Mouse (Mus musculus): ENCODE data around the gene Prdm15. TPM values are rescaled to one million over a fixed set of nuclear protein-coding genes. Genes with fewer than 3 reads are reported as not detected.

The Prdm15 gene
- polyA plus RNA-seq, 1 experiment from 2014 or later = 10.4 TPM

GRCm38 (mm10) chr16:97856050-97856449 lies 4.4 kb upstream of the Prdm15 start:
- Histone ChIP-seq H3K4me3 (no peak overlapping the region), H3K36me3 (no peaks in the 10 kb centered on the region), H3K9ac (no peak overlapping the region), H3K4me1 (replicated peaks) (peaks cover 9% of the 10 kb centered on the region), H3K27ac (replicated peaks) (no peak overlapping the region), H3K9me3 (no peaks in the 10 kb centered on the region), H3K4me2 (no peak overlapping the region), H3K27me3 (no peaks in the 10 kb centered on the region)
- no peak for ATAC-seq (ENCODE audit: low FRiP score, low read depth)

- no peaks in the 10 kb centered on the region for H3K27me3 ChIP-seq
- H3K9me3 ChIP-seq = no peaks in the 10 kb centered on the region
- no peaks in the 10 kb centered on the region for H3K36me3 ChIP-seq
- peak overlapping the region; percentile 83 for H3K4me2 ChIP-seq
- H3K4me3 ChIP-seq = peak overlapping the region; percentile 94
- peak; percentile 87 for ATAC-seq (ENCODE audit: low FRiP score, low read depth)
- H3K4me1 ChIP-seq (replicated peaks) = peaks cover 26% of the 10 kb centered on the region
- H3K9ac ChIP-seq = peak overlapping the region; percentile 98
- WGBS = 1% methylated on average over 71 of the region's 77 CpGs
- peak overlapping the region; percentile 100 for H3K27ac ChIP-seq (replicated peaks)
Observed at GRCm38 (mm10) chr16:97851061-97851740, 449 bp downstream of the Prdm15 start.

- peaks cover 26% of the 10 kb centered on the region for H3K4me1 ChIP-seq (replicated peaks)
- H3K27ac ChIP-seq (replicated peaks) = peak overlapping the region; percentile 100
- peak; percentile 74 for ATAC-seq (ENCODE audit: low FRiP score, low read depth)
- H3K4me2 ChIP-seq = peak overlapping the region; percentile 83
- H3K9me3 ChIP-seq = no peaks in the 10 kb centered on the region
- H3K4me3 ChIP-seq = peak overlapping the region; percentile 94
- peak overlapping the region; percentile 98 for H3K9ac ChIP-seq
- no peaks in the 10 kb centered on the region for H3K36me3 ChIP-seq
- under 1% methylated on average over 11 of the region's 11 CpGs for WGBS
- H3K27me3 ChIP-seq = no peaks in the 10 kb centered on the region
Observed at GRCm38 (mm10) chr16:97850667-97851060, 986 bp downstream of the Prdm15 start.

- Histone ChIP-seq H3K9me3 (no peaks in the 10 kb centered on the region), H3K4me3 (no peak overlapping the region), H3K27me3 (no peaks in the 10 kb centered on the region), H3K27ac (replicated peaks) (no peak overlapping the region), H3K4me1 (replicated peaks) (peaks cover 26% of the 10 kb centered on the region), H3K36me3 (no peaks in the 10 kb centered on the region), H3K4me2 (no peak overlapping the region), H3K9ac (no peak overlapping the region)
- 72% methylated on average over 6 of the region's 6 CpGs for WGBS
- ATAC-seq (ENCODE audit: low FRiP score, low read depth) = no peak
Observed at GRCm38 (mm10) chr16:97848832-97849231, 2.8 kb downstream of the Prdm15 start.

- H3K9ac ChIP-seq = no peak overlapping the region
- 89% methylated on average over 12 of the region's 12 CpGs for WGBS
Observed at GRCm38 (mm10) chr16:97844967-97845937, 6.4 kb downstream of the Prdm15 start.

GRCm38 (mm10) chr16:97832154-97832553 lies 19.5 kb downstream of the Prdm15 start:
- 93% methylated on average over 3 of the region's 3 CpGs for WGBS
- Histone ChIP-seq H3K9me3 (no peaks in the 10 kb centered on the region), H3K4me1 (replicated peaks) (no peaks in the 10 kb centered on the region), H3K27me3 (no peaks in the 10 kb centered on the region), H3K36me3 (peaks cover 53% of the 10 kb centered on the region), H3K27ac (replicated peaks) (no peak overlapping the region), H3K4me3 (no peak overlapping the region), H3K9ac (no peak overlapping the region), H3K4me2 (no peak overlapping the region)
- ATAC-seq (ENCODE audit: low FRiP score, low read depth) = no peak

More at GRCm38 (mm10) chr16:97844967-97845937, 6.4 kb downstream of the Prdm15 start:
- no peaks in the 10 kb centered on the region for H3K36me3 ChIP-seq
- H3K27me3 ChIP-seq = no peaks in the 10 kb centered on the region
- ATAC-seq (ENCODE audit: low FRiP score, low read depth) = no peak
- H3K27ac ChIP-seq (replicated peaks) = no peak overlapping the region
- H3K4me3 ChIP-seq = no peak overlapping the region
- H3K4me1 ChIP-seq (replicated peaks) = peaks cover 12% of the 10 kb centered on the region
- H3K4me2 ChIP-seq = no peak overlapping the region
- H3K9me3 ChIP-seq = no peaks in the 10 kb centered on the region

- Histone ChIP-seq H3K4me1 (replicated peaks) (no peaks in the 10 kb centered on the region), H3K36me3 (peaks cover 38% of the 10 kb centered on the region), H3K4me2 (no peak overlapping the region), H3K27me3 (no peaks in the 10 kb centered on the region), H3K27ac (replicated peaks) (no peak overlapping the region), H3K9me3 (no peaks in the 10 kb centered on the region), H3K4me3 (no peak overlapping the region), H3K9ac (no peak overlapping the region)
- no peak for ATAC-seq (ENCODE audit: low FRiP score, low read depth)
- WGBS = 100% methylated on average over 1 of the region's 1 CpGs
Observed at GRCm38 (mm10) chr16:97828207-97828606, 23.4 kb downstream of the Prdm15 start.

- no peak for ATAC-seq (ENCODE audit: low FRiP score, low read depth)
- Histone ChIP-seq H3K9me3 (no peaks in the 10 kb centered on the region), H3K4me2 (no peak overlapping the region), H3K36me3 (peaks cover 48% of the 10 kb centered on the region), H3K4me1 (replicated peaks) (no peaks in the 10 kb centered on the region), H3K27me3 (no peaks in the 10 kb centered on the region), H3K9ac (no peak overlapping the region), H3K27ac (replicated peaks) (no peak overlapping the region), H3K4me3 (no peak overlapping the region)
- 95% methylated on average over 6 of the region's 6 CpGs for WGBS
Observed at GRCm38 (mm10) chr16:97823311-97824007, 28.2 kb downstream of the Prdm15 start.

- 86% methylated on average over 4 of the region's 4 CpGs for WGBS
Observed at GRCm38 (mm10) chr16:97819532-97819931, 32.1 kb downstream of the Prdm15 start.

GRCm38 (mm10) chr16:97817414-97817813 lies 34.2 kb downstream of the Prdm15 start:
- WGBS = 93% methylated on average over 1 of the region's 1 CpGs
- peaks cover 75% of the 10 kb centered on the region for H3K36me3 ChIP-seq
- no peak overlapping the region for H3K4me3 ChIP-seq
- H3K9ac ChIP-seq = no peak overlapping the region
- H3K27me3 ChIP-seq = no peaks in the 10 kb centered on the region
- no peak for ATAC-seq (ENCODE audit: low FRiP score, low read depth)
- H3K9me3 ChIP-seq = no peaks in the 10 kb centered on the region
- H3K4me1 ChIP-seq (replicated peaks) = no peaks in the 10 kb centered on the region
- no peak overlapping the region for H3K27ac ChIP-seq (replicated peaks)
- no peak overlapping the region for H3K4me2 ChIP-seq

More at GRCm38 (mm10) chr16:97819532-97819931, 32.1 kb downstream of the Prdm15 start:
- Histone ChIP-seq H3K9me3 (no peaks in the 10 kb centered on the region), H3K27ac (replicated peaks) (no peak overlapping the region), H3K36me3 (peaks cover 64% of the 10 kb centered on the region), H3K9ac (no peak overlapping the region), H3K4me2 (no peak overlapping the region), H3K27me3 (no peaks in the 10 kb centered on the region), H3K4me3 (no peak overlapping the region), H3K4me1 (replicated peaks) (no peaks in the 10 kb centered on the region)
- ATAC-seq (ENCODE audit: low FRiP score, low read depth) = no peak

- H3K4me1 ChIP-seq (replicated peaks) = no peaks in the 10 kb centered on the region
- ATAC-seq (ENCODE audit: low FRiP score, low read depth) = no peak
- no peak overlapping the region for H3K9ac ChIP-seq
- no peak overlapping the region for H3K27ac ChIP-seq (replicated peaks)
- H3K27me3 ChIP-seq = no peaks in the 10 kb centered on the region
- H3K36me3 ChIP-seq = peaks cover 76% of the 10 kb centered on the region
- H3K4me3 ChIP-seq = no peak overlapping the region
- 86% methylated on average over 5 of the region's 5 CpGs for WGBS
- H3K4me2 ChIP-seq = no peak overlapping the region
- no peaks in the 10 kb centered on the region for H3K9me3 ChIP-seq
Observed at GRCm38 (mm10) chr16:97815269-97815668, 36.4 kb downstream of the Prdm15 start.

- 94% methylated on average over 2 of the region's 2 CpGs for WGBS
- peaks cover 77% of the 10 kb centered on the region for H3K36me3 ChIP-seq
- ATAC-seq (ENCODE audit: low FRiP score, low read depth) = no peak
Observed at GRCm38 (mm10) chr16:97814060-97814459, 37.6 kb downstream of the Prdm15 start.

More at GRCm38 (mm10) chr16:97814060-97814459, 37.6 kb downstream of the Prdm15 start:
- H3K4me2 ChIP-seq = no peak overlapping the region
- no peaks in the 10 kb centered on the region for H3K9me3 ChIP-seq
- no peak overlapping the region for H3K4me3 ChIP-seq
- no peaks in the 10 kb centered on the region for H3K27me3 ChIP-seq
- no peak overlapping the region for H3K9ac ChIP-seq
- no peaks in the 10 kb centered on the region for H3K4me1 ChIP-seq (replicated peaks)
- H3K27ac ChIP-seq (replicated peaks) = no peak overlapping the region
